Mouse (Mus musculus) hindbrain, postnatal 0 days (tissue): ENCODE data around the gene Ehd3. TPM values are rescaled to one million over a fixed set of nuclear protein-coding genes. Genes with fewer than 3 reads are reported as not detected.

Source experiments
- ATAC-seq: fragments of 200-750 bp; cut with Nextera tagmentation; 2 replicates; pipeline ENCODE4 v1.8.0; 2017; ENCODE audit warnings: mild to moderate bottlenecking, moderate TSS enrichment, moderate library complexity
- DNase-seq: peaks from one replicate; pipeline ENCODE4 v3.0.0-alpha.2; 2015; ENCODE audit warnings: low spot score
- H3K27ac ChIP-seq: fragments of 300-500 bp; sonication (generic); 2 replicates; pipeline ENCODE4 v1.5.1; 2014; ENCODE audit warnings: mild to moderate bottlenecking
- H3K27me3 ChIP-seq: fragments of 300-500 bp; sonication (generic); 2 replicates; pipeline ENCODE4 v1.6.1; 2014; ENCODE audit warnings: low read length, mixed read lengths; ENCODE audit not compliant: insufficient read depth
- H3K36me3 ChIP-seq: fragments of 300-500 bp; sonication (generic); 2 replicates; pipeline ENCODE4 v1.6.1; 2014; ENCODE audit warnings: low read length, mixed read lengths; ENCODE audit not compliant: insufficient read depth
- H3K4me1 ChIP-seq: fragments of 300-500 bp; sonication (generic); 2 replicates; pipeline ENCODE4 v1.6.1; 2014; ENCODE audit warnings: antibody characterized with exemption, low read length, mixed read lengths; ENCODE audit not compliant: insufficient read depth
- H3K4me2 ChIP-seq: fragments of 300-500 bp; sonication (generic); 2 replicates; pipeline ENCODE4 v1.6.1; 2014; ENCODE audit warnings: low read depth, mild to moderate bottlenecking, low read length, moderate library complexity, mixed read lengths
- H3K4me3 ChIP-seq: fragments of 300-500 bp; sonication (generic); 2 replicates; pipeline ENCODE4 v1.5.1; 2014; ENCODE audit warnings: low read length
- H3K9ac ChIP-seq: fragments of 300-500 bp; sonication (generic); replicated peaks from 2 replicates; pipeline ENCODE4 v1.6.1; 2014; ENCODE audit warnings: mild to moderate bottlenecking, low read length, moderate library complexity, mixed read lengths
- H3K9me3 ChIP-seq: fragments of 300-500 bp; sonication (generic); 2 replicates; pipeline ENCODE4 v1.6.1; 2016; ENCODE audit warnings: low read length, mixed read lengths
- CTCF ChIP-seq: IDR thresholded peaks from 2 replicates; pipeline ENCODE4 v1.5.1; 2016; ENCODE audit warnings: antibody characterized with exemption, control low read depth, low read depth
- WGBS: fragments of 180-500 bp; shearing (Covaris S2); extraction: QIAGEN DNeasy Blood & Tissue Kit; methylation state at CpG from one replicate; pipeline ENCODE4 v1.1.7; 2014; 5-methylcytosine and 5-hydroxymethylcytosine counted together
- polyA plus RNA-seq: library from polyadenylated mRNA; unstranded; fragments of >200 nt; fragmentation: Nextera tagmentation; extraction: Ambion mirVana; gene quantifications from 2 replicates; pipeline ENCODE4 v1.2.1, GENCODE M21; 2015
- total RNA-seq: library from RNA; depleted of rRNA; stranded (reverse); fragments of >200 nt; gene quantifications from 2 replicates; pipeline ENCODE4 v1.2.3, GENCODE M21; 2014

Gene Ehd3
- total and polyA plus RNA-seq, 2 experiments from 2014 or later = 25.5 to 51.6 TPM

DNA sequence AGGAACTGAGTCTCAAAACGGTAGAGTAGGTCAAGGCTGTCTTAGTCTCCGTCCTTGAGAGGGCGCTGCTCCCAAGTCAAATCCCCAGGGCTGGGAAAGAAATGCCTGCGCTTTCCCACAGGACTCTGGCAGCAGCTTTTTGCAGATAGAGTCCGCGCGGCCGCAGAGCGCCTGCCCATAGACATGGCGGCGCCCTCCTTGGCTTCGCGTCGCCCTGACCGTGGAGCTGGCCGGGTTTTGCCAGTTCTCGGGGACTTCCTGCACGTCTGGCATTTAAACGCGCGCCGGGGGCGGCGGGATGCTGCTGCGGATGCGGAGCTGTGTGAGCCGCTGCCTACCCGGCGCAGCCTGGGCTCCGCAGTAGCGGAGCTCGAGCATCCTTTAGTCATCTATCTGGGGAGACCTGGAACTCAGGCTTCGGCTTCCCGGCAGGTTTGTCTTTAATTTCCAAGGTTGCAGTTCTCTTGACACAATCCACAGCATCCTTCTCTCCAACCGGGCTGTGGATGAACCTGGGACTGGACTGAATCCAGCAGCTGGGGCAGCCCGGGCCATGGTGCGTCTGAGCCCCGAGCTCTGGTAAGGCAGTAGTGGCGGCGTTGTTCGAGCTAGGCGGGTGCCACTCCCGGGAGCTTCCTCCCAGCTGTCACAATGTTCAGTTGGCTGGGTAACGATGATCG, 798 bp downstream of the Ehd3 start:
- H3K36me3 ChIP-seq = no peaks in the 10 kb centered on the region
- under 1% methylated on average over 45 of the region's 45 CpGs for WGBS
- H3K9me3 ChIP-seq = no peaks in the 10 kb centered on the region
- no peaks in the 10 kb centered on the region for H3K27me3 ChIP-seq
- peak overlapping the region; percentile 62 for H3K4me2 ChIP-seq
- peak; percentile 77 for TF ChIP-seq CTCF
- H3K4me1 ChIP-seq = no peaks in the 10 kb centered on the region; the same call in 1 of the 2 replicates
- H3K4me3 ChIP-seq = peak overlapping the region; percentile 59
- ATAC-seq = peak; percentile 97
- peak; percentile 96 for DNase-seq
- H3K9ac ChIP-seq = peak overlapping the region; percentile 62
- H3K27ac ChIP-seq = peak overlapping the region; percentile 72

DNA sequence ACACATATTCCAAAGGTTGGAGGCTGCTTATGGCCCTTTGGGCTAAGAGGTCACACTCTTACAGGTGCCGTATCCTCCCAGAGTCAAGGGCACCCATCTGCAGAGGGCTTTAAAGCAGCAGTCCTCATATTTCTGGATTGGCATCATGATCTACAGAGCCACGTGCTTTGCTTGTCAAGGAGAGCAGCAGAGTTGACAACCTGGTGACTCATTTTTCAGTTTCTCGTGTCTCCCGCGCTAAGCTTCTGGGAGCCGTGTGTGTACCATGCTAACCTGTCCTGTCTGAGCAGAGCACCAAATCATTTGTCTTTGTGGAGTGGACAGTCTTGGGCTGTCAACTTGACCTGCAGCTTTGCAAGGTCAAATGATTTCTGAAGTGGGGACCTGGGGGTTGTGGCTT, 2.4 kb downstream of the Ehd3 start:
- Histone ChIP-seq H3K36me3 (no peaks in the 10 kb centered on the region), H3K9ac (no peak overlapping the region), H3K9me3 (no peaks in the 10 kb centered on the region), H3K4me3 (peak overlapping the region; percentile 59), H3K4me1 (no peaks in the 10 kb centered on the region; the same call in 1 of the 2 replicates), H3K27me3 (no peaks in the 10 kb centered on the region), H3K27ac (no peak overlapping the region), H3K4me2 (peak overlapping the region; percentile 62)
- ATAC-seq = no peak
- no peak for DNase-seq
- WGBS = 82% methylated on average over 6 of the region's 6 CpGs
- no peak for TF ChIP-seq CTCF

GRCm38 (mm10) chr17:73807211-73807610, 3.3 kb downstream of the Ehd3 start:
- Histone ChIP-seq H3K27me3 (no peaks in the 10 kb centered on the region), H3K36me3 (no peaks in the 10 kb centered on the region), H3K4me2 (peak overlapping the region; percentile 62), H3K9me3 (no peaks in the 10 kb centered on the region), H3K4me3 (no peak overlapping the region), H3K9ac (no peak overlapping the region), H3K27ac (no peak overlapping the region), H3K4me1 (no peaks in the 10 kb centered on the region; the same call in 1 of the 2 replicates)
- DNase-seq = no peak
- 83% methylated on average over 5 of the region's 5 CpGs for WGBS
- ATAC-seq = no peak
- no peak for TF ChIP-seq CTCF

- TF ChIP-seq CTCF = no peak
- ATAC-seq (no peak), DNase-seq (peak; percentile 31)
- no peak overlapping the region for H3K9ac ChIP-seq
- H3K4me1 ChIP-seq = no peaks in the 10 kb centered on the region; the same call in 1 of the 2 replicates
- no peak overlapping the region for H3K27ac ChIP-seq
- WGBS = 54% methylated on average over 6 of the region's 6 CpGs
- H3K4me3 ChIP-seq = no peak overlapping the region
- no peaks in the 10 kb centered on the region for H3K9me3 ChIP-seq
- H3K36me3 ChIP-seq = no peaks in the 10 kb centered on the region
- H3K27me3 ChIP-seq = no peaks in the 10 kb centered on the region
- H3K4me2 ChIP-seq = peak overlapping the region; percentile 27; the same call in 1 of the 2 replicates
Observed at GRCm38 (mm10) chr17:73808431-73808830, 4.5 kb downstream of the Ehd3 start.

- 67% methylated on average over 1 of the region's 1 CpGs for WGBS
- H3K4me3 ChIP-seq = no peak overlapping the region
- no peaks in the 10 kb centered on the region for H3K36me3 ChIP-seq
- TF ChIP-seq CTCF = no peak
- H3K4me2 ChIP-seq = no peak overlapping the region
- H3K9me3 ChIP-seq = no peaks in the 10 kb centered on the region
- no peak overlapping the region for H3K27ac ChIP-seq
- DNase-seq = no peak
- H3K4me1 ChIP-seq = no peaks in the 10 kb centered on the region
- H3K27me3 ChIP-seq = no peaks in the 10 kb centered on the region
- no peak for ATAC-seq
- H3K9ac ChIP-seq = no peak overlapping the region
Observed at GRCm38 (mm10) chr17:73810801-73811200, 6.9 kb downstream of the Ehd3 start.

- H3K36me3 ChIP-seq = no peaks in the 10 kb centered on the region
- H3K4me1 ChIP-seq = no peaks in the 10 kb centered on the region
- H3K4me3 ChIP-seq = no peak overlapping the region
- no peak for TF ChIP-seq CTCF
- ATAC-seq (no peak; the same call in 1 of the 2 replicates), DNase-seq (no peak)
- H3K9me3 ChIP-seq = no peaks in the 10 kb centered on the region
- H3K27ac ChIP-seq = no peak overlapping the region
- WGBS = 63% methylated on average over 5 of the region's 5 CpGs
- no peaks in the 10 kb centered on the region for H3K27me3 ChIP-seq
- H3K9ac ChIP-seq = no peak overlapping the region
- no peak overlapping the region for H3K4me2 ChIP-seq
Observed at GRCm38 (mm10) chr17:73811566-73811965, 7.6 kb downstream of the Ehd3 start.

GRCm38 (mm10) chr17:73813031-73813660, 9.2 kb downstream of the Ehd3 start:
- H3K9me3 ChIP-seq = no peaks in the 10 kb centered on the region
- H3K4me3 ChIP-seq = no peak overlapping the region
- ATAC-seq = no peak
- no peak overlapping the region for H3K27ac ChIP-seq
- no peak overlapping the region for H3K4me2 ChIP-seq
- H3K36me3 ChIP-seq = no peaks in the 10 kb centered on the region
- H3K4me1 ChIP-seq = no peaks in the 10 kb centered on the region
- WGBS = 76% methylated on average over 8 of the region's 8 CpGs
- H3K9ac ChIP-seq = no peak overlapping the region
- TF ChIP-seq CTCF = no peak
- no peaks in the 10 kb centered on the region for H3K27me3 ChIP-seq
- no peak for DNase-seq
